In genomic region chr9:103761647-103762084, GRCm38 (mm10) we compare ENCODE assay signal across 7 mouse cellular contexts. TPM values are rescaled to one million over a fixed set of nuclear protein-coding genes. Genes with fewer than 3 reads are reported as not detected.
A peak's percentile ranks its signal among the peaks of the same experiment; 100 is the strongest.
DNase-seq lines count a peak whose midpoint lies in the region; ATAC-seq lines count a peak whose summit lies in the region.

Gene Tmem108, minus strand, starts transcription at chr9:103761837.

- WGBS in forebrain, embryonic 10.5 days = under 1% methylated on average over 46 of the region's 51 CpGs
- WGBS in heart, embryonic 15.5 days = under 1% methylated on average over 51 of the region's 51 CpGs
- under 1% methylated on average over 51 of the region's 51 CpGs for WGBS in liver, embryonic 11.5 days
- WGBS in stomach, embryonic 14.5 days = 1% methylated on average over 51 of the region's 51 CpGs

- peak within 1 kb of the TSS; percentile 93 for H3K4me2 ChIP-seq in heart, embryonic 15.5 days
- H3K4me2 ChIP-seq in liver, embryonic 11.5 days = peak within 1 kb of the TSS; percentile 85
- H3K4me2 ChIP-seq in stomach, embryonic 14.5 days (replicated peaks; ENCODE audit: low read depth, low read length) = peak within 1 kb of the TSS; percentile 95

- peak; percentile 95 for ATAC-seq in heart, embryonic 15.5 days (replicated peaks; ENCODE audit: insufficient number of reproducible peaks, insufficient read depth, low FRiP score, low read depth)
- peak; percentile 88 for ATAC-seq in liver, embryonic 11.5 days (replicated peaks; ENCODE audit: low FRiP score)
- peak; percentile 98 for ATAC-seq in stomach, embryonic 14.5 days (ENCODE audit: insufficient number of reproducible peaks, insufficient read depth, low FRiP score, low read depth)

- no peaks in the 10 kb centered on the region for H3K36me3 ChIP-seq in forebrain, embryonic 10.5 days (replicated peaks)
- no peaks in the 10 kb centered on the region for H3K36me3 ChIP-seq in heart, embryonic 15.5 days
- H3K36me3 ChIP-seq in liver, embryonic 11.5 days (ENCODE audit: control insufficient read depth, insufficient read depth, low read length) = no peaks in the 10 kb centered on the region
- H3K36me3 ChIP-seq in stomach, embryonic 14.5 days (ENCODE audit: control insufficient read depth, insufficient read depth, low read length) = no peaks in the 10 kb centered on the region

- peak within 1 kb of the TSS; percentile 85 for H3K27ac ChIP-seq in forebrain, embryonic 10.5 days
- H3K27ac ChIP-seq in heart, embryonic 15.5 days = peak within 1 kb of the TSS; percentile 63
- H3K27ac ChIP-seq in liver, embryonic 11.5 days (ENCODE audit: low read depth, low read length) = no peak within 1 kb of the TSS; the same call in 1 of the 2 replicates
- H3K27ac ChIP-seq in stomach, embryonic 14.5 days (ENCODE audit: low read length) = no peak within 1 kb of the TSS

- H3K9ac ChIP-seq in heart, embryonic 15.5 days = peak within 1 kb of the TSS; percentile 77
- peak within 1 kb of the TSS; percentile 31; the same call in 1 of the 2 replicates for H3K9ac ChIP-seq in liver, embryonic 11.5 days (ENCODE audit: low read depth, low read length)
- H3K9ac ChIP-seq in stomach, embryonic 14.5 days (replicated peaks; ENCODE audit: low read depth, low read length) = peak within 1 kb of the TSS; percentile 40

- peaks cover 52% of the 10 kb centered on the region for H3K27me3 ChIP-seq in forebrain, embryonic 10.5 days (ENCODE audit: poor library complexity, severe bottlenecking)
- H3K27me3 ChIP-seq in heart, embryonic 15.5 days = 0 out of 2 replicates have a peak, but pooled peaks cover 3% of the 10 kb centered on the region
- H3K27me3 ChIP-seq in liver, embryonic 11.5 days (replicated peaks; ENCODE audit: control insufficient read depth, insufficient read depth, low read length) = peaks cover 34% of the 10 kb centered on the region
- H3K27me3 ChIP-seq in stomach, embryonic 14.5 days (ENCODE audit: control insufficient read depth, insufficient read depth, low read length) = peaks cover 8% of the 10 kb centered on the region; the same call in 1 of the 2 replicates

- DNase-seq in brain, adult 2 months (ENCODE audit: low read depth, low spot score) = peak; percentile 99
- DNase-seq in forebrain, embryonic 10.5 days (ENCODE audit: extremely low spot score, low spot score) = peak; percentile 92
- DNase-seq in kidney, postnatal 14 days = peak; percentile 93
- peak; percentile 81 for DNase-seq in liver, embryonic 11.5 days (ENCODE audit: low spot score)
- DNase-seq in neural tube, embryonic 10.5 days (ENCODE audit: extremely low spot score, low spot score) = peak; percentile 90

- no peaks in the 10 kb centered on the region for H3K9me3 ChIP-seq in forebrain, embryonic 10.5 days
- no peaks in the 10 kb centered on the region for H3K9me3 ChIP-seq in heart, embryonic 15.5 days (replicated peaks)
- H3K9me3 ChIP-seq in liver, embryonic 11.5 days (ENCODE audit: control insufficient read depth, low read length) = no peaks in the 10 kb centered on the region
- H3K9me3 ChIP-seq in stomach, embryonic 14.5 days (ENCODE audit: control insufficient read depth, low read depth, low read length) = no peaks in the 10 kb centered on the region

- peak within 1 kb of the TSS; percentile 80 for H3K4me3 ChIP-seq in forebrain, embryonic 10.5 days
- peak within 1 kb of the TSS; percentile 81 for H3K4me3 ChIP-seq in heart, embryonic 15.5 days
- peak within 1 kb of the TSS; percentile 63 for H3K4me3 ChIP-seq in liver, embryonic 11.5 days (ENCODE audit: low read depth, low read length)
- peak within 1 kb of the TSS; percentile 61 for H3K4me3 ChIP-seq in stomach, embryonic 14.5 days (ENCODE audit: low read depth, low read length)

- peaks cover 36% of the 10 kb centered on the region for H3K4me1 ChIP-seq in forebrain, embryonic 10.5 days
- H3K4me1 ChIP-seq in heart, embryonic 15.5 days (replicated peaks) = peaks cover 27% of the 10 kb centered on the region
- H3K4me1 ChIP-seq in liver, embryonic 11.5 days (replicated peaks; ENCODE audit: control insufficient read depth, insufficient read depth, low read length) = peaks cover 3% of the 10 kb centered on the region; the same call in 1 of the 2 replicates
- H3K4me1 ChIP-seq in stomach, embryonic 14.5 days (ENCODE audit: control insufficient read depth, insufficient read depth, low read length) = no peaks in the 10 kb centered on the region

RNA-seq across cellular contexts. Expression of gene Tmem108, which starts in this region (rescaled TPM):
- 14.1 and 16.7 TPM in 2 replicates for polyA plus RNA-seq in forebrain, embryonic 10.5 days (2016; fragmentation: Nextera tagmentation; extraction: Ambion mirVana)
- polyA plus RNA-seq in heart, embryonic 15.5 days (2015; fragmentation: Nextera tagmentation; extraction: Ambion mirVana) = 42.7 and 50.8 TPM in 2 replicates
- polyA plus RNA-seq in liver, embryonic 11.5 days (2014; fragmentation: Nextera tagmentation; extraction: Ambion mirVana) = 15.0 and 17.6 TPM in 2 replicates
- polyA plus RNA-seq in stomach, embryonic 14.5 days (2014; fragmentation: Nextera tagmentation; extraction: Ambion mirVana) = 23.1 and 24.0 TPM in 2 replicates

Comparison
In these comparisons a context has a peak if more than half of its experiments do, and no peak if none do; other contexts are left out.
1. H3K27ac ChIP-seq: peak in forebrain, embryonic 10.5 days (single experiment) and heart, embryonic 15.5 days (single experiment); none in liver, embryonic 11.5 days (single experiment) and stomach, embryonic 14.5 days (single experiment).
2. Peak in every context shown above with its lines, with median percentiles within 50 percentile points of each other: DNase-seq, H3K4me3 ChIP-seq, ATAC-seq, H3K4me2 ChIP-seq and H3K9ac ChIP-seq.